Mouse (Mus musculus): ENCODE data around the gene Gm13199.

GRCm38 (mm10) chr2:5894843-5895570, 32.3 kb upstream of the Gm13199 start, which contains the start of gene Sec61a2:
- TF ChIP-seq GATA1 (IDR thresholded peaks at IDR 0.05; ENCODE audit: borderline replicate concordance, low read length) (no peak), FLI1 (IDR thresholded peaks at IDR 0.05; ENCODE audit: low read length) (no peak)

Data from megakaryocyte, embryonic 14.5 days (primary cell).